Mouse (Mus musculus) fat pad, adult 2 months (tissue): ENCODE data around the gene Dscam.

Experiments
- DNase-seq: peaks from one replicate; pipeline ENCODE4 v3.0.0-alpha.2; 2011; ENCODE audit warnings: low read depth, low spot score; ENCODE audit errors: extremely low read depth

The Dscam gene

GRCm38 (mm10) chr16:96779021-96779420 lies 391.5 kb downstream of the Dscam start:
- no peak for DNase-seq

GRCm38 (mm10) chr16:96774245-96774644 lies 396.3 kb downstream of the Dscam start:
- no peak for DNase-seq

- DNase-seq: no peak
Observed at GRCm38 (mm10) chr16:96767985-96768384, 402.6 kb downstream of the Dscam start.

- no peak for DNase-seq
Observed at GRCm38 (mm10) chr16:96767508-96767907, 403.0 kb downstream of the Dscam start.

GRCm38 (mm10) chr16:96761225-96761624 lies 409.3 kb downstream of the Dscam start:
- no peak for DNase-seq

GRCm38 (mm10) chr16:96759081-96759603 lies 411.4 kb downstream of the Dscam start:
- no peak for DNase-seq

GRCm38 (mm10) chr16:96758381-96758780 lies 412.2 kb downstream of the Dscam start:
- DNase-seq: no peak

- no peak for DNase-seq
Observed at GRCm38 (mm10) chr16:96757588-96758313, 412.8 kb downstream of the Dscam start.

GRCm38 (mm10) chr16:96756994-96757393 lies 413.6 kb downstream of the Dscam start:
- DNase-seq: no peak

GRCm38 (mm10) chr16:96754971-96755504 lies 415.5 kb downstream of the Dscam start:
- DNase-seq: no peak

- no peak for DNase-seq
Observed at GRCm38 (mm10) chr16:96754381-96754780, 416.2 kb downstream of the Dscam start.

GRCm38 (mm10) chr16:96753781-96754173 lies 416.8 kb downstream of the Dscam start:
- DNase-seq: no peak

GRCm38 (mm10) chr16:96753164-96753780 lies 417.3 kb downstream of the Dscam start:
- no peak for DNase-seq

- no peak for DNase-seq
Observed at GRCm38 (mm10) chr16:96742475-96743255, 427.9 kb downstream of the Dscam start.

GRCm38 (mm10) chr16:96741336-96741735 lies 429.2 kb downstream of the Dscam start:
- DNase-seq: no peak

GRCm38 (mm10) chr16:96740073-96741055 lies 430.2 kb downstream of the Dscam start:
- DNase-seq: no peak

- no peak for DNase-seq
Observed at GRCm38 (mm10) chr16:96736501-96736900, 434.1 kb downstream of the Dscam start.

GRCm38 (mm10) chr16:96730881-96731280 lies 439.7 kb downstream of the Dscam start:
- no peak for DNase-seq

- DNase-seq: no peak
Observed at GRCm38 (mm10) chr16:96727836-96728774, 442.4 kb downstream of the Dscam start.
